In genomic region chr2:32353007-32353542, GRCm38 (mm10) we compare ENCODE assay signal across 8 mouse cellular contexts. TPM values are rescaled to one million over a fixed set of nuclear protein-coding genes. Genes with fewer than 3 reads are reported as not detected.
DNase-seq lines count a peak whose midpoint lies in the region; ATAC-seq and TF ChIP-seq lines count a peak whose summit lies in the region.

TSS of gene Dnm1 (minus strand) at chr2:32353338.

- under 1% methylated on average over 63 of the region's 63 CpGs for WGBS in cerebellum, adult 2 months
- under 1% methylated on average over 63 of the region's 63 CpGs for WGBS in lung, embryonic 14.5 days
- under 1% methylated on average over 63 of the region's 63 CpGs for WGBS in olfactory bulb, adult 2 months
- WGBS in thymus, adult 2 months: under 1% methylated on average over 63 of the region's 63 CpGs

- H3K4me1 ChIP-seq in cerebellum, adult 2 months (ENCODE audit: control insufficient read depth, insufficient read depth, low read length): peaks cover 20% of the 10 kb centered on the region
- H3K4me1 ChIP-seq in lung, embryonic 14.5 days (ENCODE audit: insufficient read depth): no peaks in the 10 kb centered on the region
- H3K4me1 ChIP-seq in olfactory bulb, adult 2 months (ENCODE audit: control insufficient read depth, insufficient read depth, low read length): peaks cover 40% of the 10 kb centered on the region
- H3K4me1 ChIP-seq in thymus, adult 2 months (replicated peaks; ENCODE audit: control insufficient read depth, insufficient read depth, low read length): peaks cover 12% of the 10 kb centered on the region

- no peaks in the 10 kb centered on the region for H3K27me3 ChIP-seq in cerebellum, adult 2 months (ENCODE audit: control insufficient read depth, insufficient read depth, low read length)
- H3K27me3 ChIP-seq in lung, embryonic 14.5 days (ENCODE audit: insufficient read depth, low read length): no peaks in the 10 kb centered on the region
- H3K27me3 ChIP-seq in thymus, adult 2 months (ENCODE audit: control insufficient read depth, insufficient read depth, low read length): peaks cover 3% of the 10 kb centered on the region

- H3K4me3 ChIP-seq in cerebellum, adult 2 months (replicated peaks; ENCODE audit: insufficient read depth, low read depth, low read length): peak within 1 kb of the TSS; percentile 99
- peak within 1 kb of the TSS; percentile 62 for H3K4me3 ChIP-seq in lung, embryonic 14.5 days (ENCODE audit: low read depth, low read length)
- H3K4me3 ChIP-seq in olfactory bulb, adult 2 months (ENCODE audit: insufficient read depth, low read depth, low read length): peak within 1 kb of the TSS; percentile 64
- peak within 1 kb of the TSS; percentile 39 for H3K4me3 ChIP-seq in thymus, adult 2 months (ENCODE audit: control insufficient read depth, insufficient read depth, low read length)

- DNase-seq in MEL-GATA-1-ER (ENCODE audit: extremely low read depth, low read depth): peak; percentile 57
- peak; percentile 97 to 99 for DNase-seq in cerebellum, adult 2 months
- peak; percentile 92 for DNase-seq in forelimb bud, embryonic 11.5 days (ENCODE audit: low read depth, low spot score)
- DNase-seq in heart, postnatal 4 days: peak; percentile 97
- DNase-seq in layer of hippocampus, adult 8-10 months (ENCODE audit: low spot score in 2 of 2): peak; percentile 87 to 96
- DNase-seq in lung, embryonic 14.5 days: peak; percentile 97
- DNase-seq in thymus, adult 2 months: peak; percentile 87

- peak within 1 kb of the TSS; percentile 100 for H3K27ac ChIP-seq in cerebellum, adult 2 months (ENCODE audit: insufficient read depth, low read length)
- peak within 1 kb of the TSS; percentile 52 for H3K27ac ChIP-seq in lung, embryonic 14.5 days (ENCODE audit: low read depth)
- peak within 1 kb of the TSS; percentile 91 for H3K27ac ChIP-seq in olfactory bulb, adult 2 months (ENCODE audit: insufficient read depth, low read depth, low read length)
- H3K27ac ChIP-seq in thymus, adult 2 months (ENCODE audit: control insufficient read depth, insufficient read depth, low read length): no peak within 1 kb of the TSS

- peak; percentile 78 for TF ChIP-seq CTCF in cerebellum, adult 2 months (IDR thresholded peaks at IDR 0.05; ENCODE audit: borderline replicate concordance, insufficient read depth, low read depth, low read length)
- peak; percentile 88 for TF ChIP-seq CTCF in lung, embryonic 14.5 days (IDR thresholded peaks at IDR 0.05; ENCODE audit: low read depth)
- TF ChIP-seq CTCF in olfactory bulb, adult 2 months (IDR thresholded peaks at IDR 0.05; ENCODE audit: insufficient read depth, low read depth, low read length): peak; percentile 95
- peak; percentile 99 for TF ChIP-seq CTCF in thymus, adult 2 months (IDR thresholded peaks at IDR 0.05; ENCODE audit: borderline replicate concordance, control insufficient read depth, extremely low read depth, insufficient read depth, low read length, poor library complexity)

- H3K36me3 ChIP-seq in lung, embryonic 14.5 days (ENCODE audit: insufficient read depth): no peaks in the 10 kb centered on the region
- H3K36me3 ChIP-seq in thymus, adult 2 months (ENCODE audit: control insufficient read depth, insufficient read depth, low read length): no peaks in the 10 kb centered on the region

- TF ChIP-seq POLR2A in cerebellum, adult 2 months (IDR thresholded peaks at IDR 0.05; ENCODE audit: borderline replicate concordance, insufficient read depth, low read length): peak; percentile 88
- TF ChIP-seq POLR2A in olfactory bulb, adult 2 months (IDR thresholded peaks at IDR 0.05; ENCODE audit: insufficient read depth, low read depth, low read length): peak; percentile 66
- TF ChIP-seq POLR2A in thymus, adult 2 months (IDR thresholded peaks at IDR 0.05; ENCODE audit: control insufficient read depth, extremely low read depth, insufficient read depth, low read length, poor library complexity): no peak

- H3K9ac ChIP-seq in lung, embryonic 14.5 days: peak within 1 kb of the TSS; percentile 73

- peak; percentile 77 for ATAC-seq in lung, embryonic 14.5 days (ENCODE audit: insufficient read depth)

- no peaks in the 10 kb centered on the region for H3K9me3 ChIP-seq in lung, embryonic 14.5 days (ENCODE audit: low read depth, low read length)

- H3K4me2 ChIP-seq in lung, embryonic 14.5 days: peak within 1 kb of the TSS; percentile 97

RNA-seq across cellular contexts. Expression of gene Dnm1, which starts in this region (rescaled TPM):
- 1,410 and 1,576 TPM in 2 replicates for polyA plus RNA-seq in cerebellum, adult 2 months (2012; rRNA removed)
- total RNA-seq in heart, postnatal 4 days (2021): 1 to 10 TPM; 9.0 to 9.6 TPM
- total RNA-seq in layer of hippocampus, adult 8-10 months (2022): 1,000 to 10,000 TPM; 1,146 to 1,253 (median 1,200) TPM
- polyA plus RNA-seq in lung, embryonic 14.5 days (2014; fragmentation: Nextera tagmentation; extraction: Ambion mirVana): 14.9 and 17.5 TPM in 2 replicates
- 153 TPM in 1 of 2 replicates, not detected in the other for polyA plus RNA-seq in olfactory bulb, adult 2 months (2012; ENCODE audit: insufficient read depth, insufficient read length, low replicate concordance, missing spikeins)
- polyA plus RNA-seq in thymus, adult 2 months (2012; rRNA removed): 10.7 and 12.1 TPM in 2 replicates

Comparison
In these comparisons a context has a peak if more than half of its experiments do, and no peak if none do; other contexts are left out.
1. RNA of gene Dnm1 (total RNA-seq): 1,146 to 1,253 TPM in layer of hippocampus, adult 8-10 months; 9.0 to 9.6 TPM in heart, postnatal 4 days; every median in the first group is over 100 times any median in the second.
2. H3K4me3 ChIP-seq: peak in every context shown above with its lines; median percentile 99 in cerebellum, adult 2 months; 64 in olfactory bulb, adult 2 months; 62 in lung, embryonic 14.5 days; 39 in thymus, adult 2 months.
3. Peak in every context shown above with its lines, with median percentiles within 50 percentile points of each other: DNase-seq and CTCF ChIP-seq.